Mouse (Mus musculus): ENCODE results near the gene Sst.

Sst gene

DNA sequence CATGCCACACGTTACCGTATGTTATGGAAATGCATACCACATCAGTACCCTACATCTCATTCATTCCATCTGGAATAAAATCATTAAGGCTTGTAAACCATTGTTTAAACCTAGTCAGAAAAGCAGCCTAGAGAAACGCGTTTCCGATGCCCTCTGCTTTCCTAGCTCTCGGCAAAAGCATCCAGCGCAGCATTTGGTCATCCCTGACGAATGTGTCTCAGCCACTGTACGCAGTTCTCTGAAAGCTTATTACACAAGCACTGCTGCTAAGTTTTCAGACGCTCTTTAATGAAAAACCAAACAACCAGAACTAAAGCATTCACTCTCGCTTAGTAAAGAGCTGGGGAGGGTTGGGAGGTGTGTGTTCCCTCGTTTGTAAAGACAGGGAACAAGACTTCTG, 5.7 kb downstream of the Sst start:
- DNase-seq: no peak

- DNase-seq: no peak
Measured at GRCm38 (mm10) chr16:23855242-23855641, 35.5 kb downstream of the Sst start.

DNA sequence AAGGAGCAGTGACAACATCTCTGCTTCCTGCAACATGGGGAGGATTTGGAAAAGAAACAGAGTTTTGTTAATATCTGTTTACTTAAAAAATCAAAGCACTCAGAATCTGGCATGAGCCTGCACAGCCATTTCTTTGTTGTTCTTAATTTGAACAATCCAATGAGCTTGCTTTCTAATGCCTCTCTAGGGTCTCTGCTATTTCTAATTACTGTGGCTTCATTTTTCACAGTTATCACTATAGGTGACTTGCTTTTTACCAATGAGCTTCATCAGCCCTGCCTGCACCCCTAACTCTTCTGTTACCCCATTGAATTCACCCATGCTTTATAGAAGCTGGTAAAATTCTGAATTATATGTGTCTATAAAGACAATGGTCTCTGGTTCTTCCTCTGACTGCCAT, 41.0 kb downstream of the Sst start:
- no peak for DNase-seq

- DNase-seq: no peak
Measured at GRCm38 (mm10) chr16:23849176-23849575, 41.6 kb downstream of the Sst start.

DNA sequence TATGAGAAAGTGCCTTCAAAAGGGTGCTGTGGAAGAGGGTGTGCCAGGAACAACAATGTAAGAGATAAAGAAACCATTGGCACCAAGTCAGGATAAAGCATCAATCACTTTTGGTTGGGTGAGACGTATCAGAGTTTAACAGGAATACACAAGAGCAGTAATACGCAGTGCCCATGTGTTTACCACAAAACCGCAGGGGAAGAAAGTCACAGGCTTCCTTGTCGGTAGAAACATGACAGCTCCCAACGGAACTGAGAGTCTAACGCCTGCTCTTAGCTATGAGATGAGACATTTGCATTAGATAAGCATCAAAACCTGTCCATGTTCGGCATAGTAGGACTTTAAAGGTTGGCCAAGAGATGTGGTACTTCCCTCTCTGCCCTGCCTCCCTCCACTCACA, 46.1 kb downstream of the Sst start:
- no peak for DNase-seq

- DNase-seq: no peak
Measured at GRCm38 (mm10) chr16:23842609-23843008, 48.1 kb downstream of the Sst start.
